9 mouse cellular contexts compared by ENCODE assay signal in the genomic region with DNA sequence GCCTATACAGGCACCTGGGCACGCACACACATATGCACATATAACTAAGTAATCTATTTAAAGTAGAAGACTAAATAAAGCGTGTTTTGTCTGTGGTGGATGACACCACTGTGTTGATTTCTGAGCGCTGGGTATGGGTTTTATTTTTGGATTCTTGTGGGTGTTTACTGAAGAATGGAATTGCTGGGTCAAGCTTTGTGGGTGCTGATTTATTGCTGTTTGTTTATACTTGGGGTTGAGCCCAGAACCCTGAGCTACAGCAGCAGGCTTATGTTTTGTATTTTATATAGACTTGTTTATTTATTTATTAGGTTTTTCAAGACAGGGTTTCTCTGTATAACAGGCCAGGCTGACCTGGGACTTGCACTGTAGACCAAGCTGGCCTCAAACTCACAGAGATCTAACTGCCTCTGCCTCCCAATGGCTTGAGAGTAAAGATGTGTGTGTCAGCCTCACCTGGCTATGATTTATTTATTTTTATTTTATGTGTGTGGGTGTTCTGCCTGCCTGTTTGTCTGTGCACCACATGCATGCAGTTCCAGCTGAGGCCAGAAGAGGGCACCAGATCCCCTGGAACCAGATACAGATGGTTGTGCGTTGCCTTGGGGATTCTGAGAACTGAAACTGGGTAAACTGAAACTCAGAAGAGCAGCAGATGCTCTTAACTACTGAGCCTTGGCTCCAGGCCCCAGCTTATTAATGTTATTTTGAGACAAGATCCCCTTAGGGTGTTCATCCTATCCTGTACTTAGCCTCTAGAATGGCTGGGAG. TPM values are rescaled to one million over a fixed set of nuclear protein-coding genes. Genes with fewer than 3 reads are reported as not detected.
DNase-seq lines count a peak whose midpoint lies in the region; ATAC-seq and TF ChIP-seq lines count a peak whose summit lies in the region.
"Had no signal": no experiment of that assay in that cellular context is flagged by ENCODE, and none has a peak within 500 bp of the region (broad histone marks: within the 10 kb centered on the region; RNA-seq: fewer than 3 reads in every experiment).

No protein-coding gene starts in this region.

- peaks cover 16% of the 10 kb centered on the region for H3K4me1 ChIP-seq in intestine, embryonic 14.5 days (replicated peaks; ENCODE audit: control insufficient read depth, insufficient read depth, low read length)
- H3K4me1 ChIP-seq in intestine, embryonic 15.5 days (replicated peaks) = peaks cover 8% of the 10 kb centered on the region
- peaks cover 34% of the 10 kb centered on the region for H3K4me1 ChIP-seq in E14TG2a.4 (replicated peaks; ENCODE audit: low read depth, low read length)
- H3K4me1 ChIP-seq in embryonic fibroblast, embryonic 13.5 days (ENCODE audit: control insufficient read depth, insufficient read depth, low read length) = no peaks in the 10 kb centered on the region; the same call in 1 of the 2 replicates
- H3K4me1 ChIP-seq in liver, embryonic 14.5 days (replicated peaks; ENCODE audit: control insufficient read depth in 2 of 2, insufficient read depth in 2 of 2, low read length in 1 of 2) = peaks cover 13 to 14% of the 10 kb centered on the region in 2 experiments

- 0 out of 2 replicates have a peak, but pooled peaks cover 3% of the 10 kb centered on the region for H3K9me3 ChIP-seq in intestine, embryonic 14.5 days (ENCODE audit: control insufficient read depth, low read length)
- no peaks in the 10 kb centered on the region for H3K9me3 ChIP-seq in intestine, embryonic 15.5 days
- no peaks in the 10 kb centered on the region for H3K9me3 ChIP-seq in E14TG2a.4 (ENCODE audit: low read length)
- H3K9me3 ChIP-seq in liver, embryonic 14.5 days (ENCODE audit: control insufficient read depth, low read length) = no peaks in the 10 kb centered on the region

- H3K4me2 ChIP-seq in intestine, embryonic 14.5 days (ENCODE audit: low read length) = no peak overlapping the region
- no peak overlapping the region for H3K4me2 ChIP-seq in intestine, embryonic 15.5 days (replicated peaks)
- no peak overlapping the region for H3K4me2 ChIP-seq in liver, embryonic 14.5 days (ENCODE audit: low read depth)
- H3K4me2 ChIP-seq: heart, embryonic 13.5 days had no signal

- peak; percentile 96 for TF ChIP-seq CTCF in E14TG2a.4 (conservative IDR thresholded peaks at IDR 0.05; ENCODE audit: low read length)
- TF ChIP-seq CTCF in embryonic fibroblast, embryonic 13.5 days (IDR thresholded peaks at IDR 0.05; ENCODE audit: borderline replicate concordance, insufficient read depth, low read length) = peak; percentile 81
- TF ChIP-seq CTCF in liver, embryonic 14.5 days (IDR thresholded peaks at IDR 0.05; ENCODE audit: low read depth) = peak; percentile 96

- no peak for TF ChIP-seq EP300 in liver, embryonic 14.5 days (IDR thresholded peaks at IDR 0.05; ENCODE audit: low read depth)

- H3K27me3 ChIP-seq in intestine, embryonic 14.5 days (replicated peaks; ENCODE audit: control insufficient read depth, insufficient read depth, low read length) = no peaks in the 10 kb centered on the region
- no peaks in the 10 kb centered on the region for H3K27me3 ChIP-seq in intestine, embryonic 15.5 days (replicated peaks)
- H3K27me3 ChIP-seq in E14TG2a.4 (ENCODE audit: insufficient read depth, low read length) = no peaks in the 10 kb centered on the region
- H3K27me3 ChIP-seq in liver, embryonic 14.5 days (ENCODE audit: control insufficient read depth, insufficient read depth, low read length) = no peaks in the 10 kb centered on the region
- H3K27me3 ChIP-seq: heart, embryonic 13.5 days had no signal

- no peak overlapping the region for H3K9ac ChIP-seq in intestine, embryonic 14.5 days (ENCODE audit: low read length)
- no peak overlapping the region for H3K9ac ChIP-seq in intestine, embryonic 15.5 days
- no peak overlapping the region for H3K9ac ChIP-seq in liver, embryonic 14.5 days (replicated peaks)
- H3K9ac ChIP-seq: heart, embryonic 13.5 days had no signal

- peaks cover 3% of the 10 kb centered on the region; the same call in 1 of the 2 replicates for H3K36me3 ChIP-seq in intestine, embryonic 14.5 days (ENCODE audit: control insufficient read depth, insufficient read depth, low read length)
- H3K36me3 ChIP-seq in intestine, embryonic 15.5 days = no peaks in the 10 kb centered on the region
- peaks cover 6% of the 10 kb centered on the region; the same call in 1 of the 2 replicates for H3K36me3 ChIP-seq in E14TG2a.4 (ENCODE audit: insufficient read depth, low read length)
- no peaks in the 10 kb centered on the region for H3K36me3 ChIP-seq in liver, embryonic 14.5 days (replicated peaks; ENCODE audit: control insufficient read depth, insufficient read depth, low read depth)
- H3K36me3 ChIP-seq: heart, embryonic 13.5 days had no signal

- DNase-seq in intestine, embryonic 14.5 days (ENCODE audit: low spot score) = peak; percentile 85
- peak; percentile 47 for DNase-seq in adrenal gland, adult 2 months
- peak in 2 of 3 experiments; percentile 35 to 60 for DNase-seq in liver, embryonic 14.5 days (ENCODE audit: low read depth in 3 of 3, low spot score in 3 of 3)
- peak; percentile 57 to 58 for DNase-seq in right cerebral cortex, postnatal 10 days (ENCODE audit: low spot score in 2 of 2)
- no peak for DNase-seq in urinary bladder, postnatal 10 days (ENCODE audit: low spot score)

- no peak for ATAC-seq in intestine, embryonic 14.5 days (replicated peaks; ENCODE audit: low FRiP score, low TSS enrichment, low read depth)
- ATAC-seq in intestine, embryonic 15.5 days = no peak
- no peak for ATAC-seq in liver, embryonic 14.5 days (ENCODE audit: insufficient read depth)

- TF ChIP-seq POLR2A in embryonic fibroblast, embryonic 13.5 days (IDR thresholded peaks at IDR 0.05; ENCODE audit: low read depth, low read length) = no peak

- H3K27ac ChIP-seq in intestine, embryonic 14.5 days (ENCODE audit: low read depth) = no peak overlapping the region
- H3K27ac ChIP-seq in intestine, embryonic 15.5 days = no peak overlapping the region
- no peak overlapping the region for H3K27ac ChIP-seq in embryonic fibroblast, embryonic 13.5 days (ENCODE audit: insufficient read depth, low read length)
- no peak overlapping the region for H3K27ac ChIP-seq in liver, embryonic 14.5 days
- H3K27ac ChIP-seq: heart, embryonic 13.5 days had no signal

- H3K4me3 ChIP-seq in intestine, embryonic 14.5 days (ENCODE audit: low read depth, low read length) = no peak overlapping the region
- no peak overlapping the region for H3K4me3 ChIP-seq in intestine, embryonic 15.5 days (replicated peaks)
- no peak overlapping the region for H3K4me3 ChIP-seq in E14TG2a.4 (replicated peaks; ENCODE audit: low read length)
- no peak overlapping the region for H3K4me3 ChIP-seq in embryonic fibroblast, embryonic 13.5 days (ENCODE audit: insufficient read depth, low read length)
- H3K4me3 ChIP-seq in liver, embryonic 14.5 days (ENCODE audit: insufficient read depth in 1 of 2, low read depth in 2 of 2, low read length in 2 of 2) = no peak overlapping the region
- H3K4me3 ChIP-seq: heart, embryonic 13.5 days had no signal

- WGBS in intestine, embryonic 14.5 days = 80% methylated on average over 4 of the region's 4 CpGs
- WGBS in intestine, embryonic 15.5 days = 76% methylated on average over 4 of the region's 4 CpGs
- 56% methylated on average over 4 of the region's 4 CpGs for WGBS in liver, embryonic 14.5 days (ENCODE audit: insufficient replicate concordance)

RNA-seq across cellular contexts. Expression of a gene that starts 3.3 kb away (rescaled TPM):
- polyA plus RNA-seq in intestine, embryonic 14.5 days (2014; fragmentation: Nextera tagmentation; extraction: Ambion mirVana) = 7.5 and 8.0 TPM in 2 replicates
- 8.1 and 8.3 TPM in 2 replicates for polyA plus RNA-seq in intestine, embryonic 15.5 days (2015; fragmentation: Nextera tagmentation; extraction: Ambion mirVana)
- 10 to 100 TPM in 1 of 2 experiments, 1 to 10 TPM in 1; 8.8 to 10.7 TPM for total RNA-seq in adrenal gland, adult 2 months (2021)
- polyA plus RNA-seq in adrenal gland, adult 2 months (2012; rRNA removed) = 5.2 and 5.3 TPM in 2 replicates
- polyA plus RNA-seq in embryonic fibroblast, embryonic 13.5 days (2011; ENCODE audit: insufficient read length, low read depth, missing spikeins) = 4.5 and 7.1 TPM in 2 replicates
- 2.0 TPM in 2 replicates for polyA plus RNA-seq in liver, embryonic 14.5 days (2012; rRNA removed)
- 1.1 and 1.2 TPM in 2 replicates for polyA plus RNA-seq in liver, embryonic 14.5 days (2014; fragmentation: Nextera tagmentation; extraction: Ambion mirVana)

RNA-seq across cellular contexts. Expression of a gene that starts 10.6 kb away (rescaled TPM):
- polyA plus RNA-seq in intestine, embryonic 14.5 days (2014; fragmentation: Nextera tagmentation; extraction: Ambion mirVana) = 32.3 and 32.5 TPM in 2 replicates
- polyA plus RNA-seq in intestine, embryonic 15.5 days (2015; fragmentation: Nextera tagmentation; extraction: Ambion mirVana) = 33.1 and 34.6 TPM in 2 replicates
- total RNA-seq in adrenal gland, adult 2 months (2021) = 10 to 100 TPM; 20.8 to 32.3 TPM
- 23.8 and 25.2 TPM in 2 replicates for polyA plus RNA-seq in adrenal gland, adult 2 months (2012; rRNA removed)
- 10.1 and 11.1 TPM in 2 replicates for polyA plus RNA-seq in embryonic fibroblast, embryonic 13.5 days (2011; ENCODE audit: insufficient read length, low read depth, missing spikeins)
- 6.5 and 8.4 TPM in 2 replicates for polyA plus RNA-seq in liver, embryonic 14.5 days (2012; rRNA removed)
- polyA plus RNA-seq in liver, embryonic 14.5 days (2014; fragmentation: Nextera tagmentation; extraction: Ambion mirVana) = 11.1 and 11.2 TPM in 2 replicates

RNA-seq across cellular contexts. Expression of a gene that starts 42.3 kb away (rescaled TPM):
- 3.4 and 4.1 TPM in 2 replicates for polyA plus RNA-seq in intestine, embryonic 14.5 days (2014; fragmentation: Nextera tagmentation; extraction: Ambion mirVana)
- polyA plus RNA-seq in intestine, embryonic 15.5 days (2015; fragmentation: Nextera tagmentation; extraction: Ambion mirVana) = 4.2 and 6.0 TPM in 2 replicates
- total RNA-seq in adrenal gland, adult 2 months (2021) = 1 to 10 TPM; 8.9 to 9.2 TPM
- polyA plus RNA-seq in adrenal gland, adult 2 months (2012; rRNA removed) = 15.7 and 16.9 TPM in 2 replicates
- 1.3 TPM in 1 of 2 replicates, not detected in the other for polyA plus RNA-seq in embryonic fibroblast, embryonic 13.5 days (2011; ENCODE audit: insufficient read length, low read depth, missing spikeins)
- polyA plus RNA-seq in liver, embryonic 14.5 days (2012; rRNA removed) = 7.7 and 9.8 TPM in 2 replicates
- 9.8 and 11.1 TPM in 2 replicates for polyA plus RNA-seq in liver, embryonic 14.5 days (2014; fragmentation: Nextera tagmentation; extraction: Ambion mirVana)
